Mouse (Mus musculus) hindbrain, embryonic 12.5 days (tissue): Measurements from ENCODE around the gene Fam19a2. TPM values are rescaled to one million over a fixed set of nuclear protein-coding genes. Genes with fewer than 3 reads are reported as not detected.

Source experiments
- ATAC-seq: fragments of 200-750 bp; cut with Nextera tagmentation; 2 replicates; pipeline ENCODE4 v1.8.0; 2017; ENCODE audit warnings: moderate TSS enrichment; ENCODE audit not compliant: low FRiP score
- H3K27ac ChIP-seq: fragments of 300-500 bp; sonication (generic); 2 replicates; pipeline ENCODE4 v1.5.1; 2016; ENCODE audit warnings: mild to moderate bottlenecking
- H3K27me3 ChIP-seq: fragments of 300-500 bp; sonication (generic); 2 replicates; pipeline ENCODE4 v1.6.1; 2016; ENCODE audit warnings: mild to moderate bottlenecking
- H3K36me3 ChIP-seq: fragments of 300-500 bp; sonication (generic); 2 replicates; pipeline ENCODE4 v1.6.1; 2016; ENCODE audit warnings: mild to moderate bottlenecking
- H3K4me1 ChIP-seq: fragments of 300-500 bp; sonication (generic); 2 replicates; pipeline ENCODE4 v1.6.1; 2016
- H3K4me2 ChIP-seq: fragments of 300-500 bp; sonication (generic); replicated peaks from 2 replicates; pipeline ENCODE4 v1.6.1; 2016; ENCODE audit warnings: mild to moderate bottlenecking
- H3K4me3 ChIP-seq: fragments of 300-500 bp; sonication (generic); 2 replicates; pipeline ENCODE4 v1.5.1; 2016; ENCODE audit warnings: mild to moderate bottlenecking
- H3K9ac ChIP-seq: fragments of 300-500 bp; sonication (generic); 2 replicates; pipeline ENCODE4 v1.6.1; 2016; ENCODE audit warnings: mild to moderate bottlenecking, moderate library complexity
- H3K9me3 ChIP-seq: fragments of 300-500 bp; sonication (generic); replicated peaks from 2 replicates; pipeline ENCODE4 v1.6.1; 2016; ENCODE audit warnings: mild to moderate bottlenecking
- WGBS: fragments of 180-500 bp; shearing (Covaris S2); methylation state at CpG from one replicate; pipeline ENCODE4 v1.1.7; 2016; 5-methylcytosine and 5-hydroxymethylcytosine counted together
- polyA plus RNA-seq: library from polyadenylated mRNA; unstranded; fragments of >200 nt; fragmentation: Nextera tagmentation; extraction: Ambion mirVana; gene quantifications from 2 replicates; pipeline ENCODE4 v1.2.1, GENCODE M21; 2016

The Fam19a2 gene
- polyA plus RNA-seq, 1 experiment from 2014 or later: 21.1 TPM

- 63% methylated on average over 8 of the region's 8 CpGs for whole genome bisulfite sequencing
- ATAC-seq: no peak
- H3K36me3 ChIP-seq: no peaks in the 10 kb centered on the region
- H3K27me3 ChIP-seq: no peaks in the 10 kb centered on the region
- no peak overlapping the region for H3K4me2 ChIP-seq
- no peaks in the 10 kb centered on the region for H3K9me3 ChIP-seq
- no peaks in the 10 kb centered on the region for H3K4me1 ChIP-seq
- H3K9ac ChIP-seq: no peak overlapping the region
- no peak overlapping the region for H3K4me3 ChIP-seq
- no peak overlapping the region for H3K27ac ChIP-seq
Measured at GRCm38 (mm10) chr10:123692186-123692925, 428.6 kb downstream of the Fam19a2 start.

DNA sequence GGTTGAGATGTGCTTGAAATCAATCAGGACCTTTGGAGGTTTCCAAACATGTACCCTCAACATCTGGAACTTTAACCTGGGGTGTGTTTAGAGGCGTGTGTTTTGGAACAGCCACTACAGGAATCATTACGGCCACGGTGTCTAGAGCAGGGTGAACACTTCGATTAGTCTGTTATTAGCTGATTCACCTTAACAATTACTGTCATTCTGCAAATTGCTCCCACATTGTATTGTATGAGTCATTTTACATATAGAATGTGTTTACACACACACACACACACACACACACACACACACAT, 429.1 kb downstream of the Fam19a2 start:
- H3K27me3 ChIP-seq: no peaks in the 10 kb centered on the region
- H3K27ac ChIP-seq: no peak overlapping the region
- no peaks in the 10 kb centered on the region for H3K36me3 ChIP-seq
- no peaks in the 10 kb centered on the region for H3K4me1 ChIP-seq
- H3K9ac ChIP-seq: no peak overlapping the region
- 87% methylated on average over 4 of the region's 4 CpGs for WGBS
- H3K4me3 ChIP-seq: no peak overlapping the region
- H3K9me3 ChIP-seq: no peaks in the 10 kb centered on the region
- no peak for ATAC-seq
- no peak overlapping the region for H3K4me2 ChIP-seq

- WGBS: 90% methylated on average over 4 of the region's 4 CpGs
- Histone ChIP-seq H3K4me3 (no peak overlapping the region), H3K36me3 (no peaks in the 10 kb centered on the region), H3K4me2 (no peak overlapping the region), H3K27ac (no peak overlapping the region), H3K9me3 (no peaks in the 10 kb centered on the region), H3K4me1 (no peaks in the 10 kb centered on the region), H3K27me3 (no peaks in the 10 kb centered on the region), H3K9ac (no peak overlapping the region)
- ATAC-seq: no peak
Measured at GRCm38 (mm10) chr10:123702595-123702994, 438.8 kb downstream of the Fam19a2 start.

GRCm38 (mm10) chr10:123707026-123707425, 443.2 kb downstream of the Fam19a2 start:
- H3K27me3 ChIP-seq: no peaks in the 10 kb centered on the region
- no peak overlapping the region for H3K9ac ChIP-seq
- ATAC-seq: no peak
- H3K27ac ChIP-seq: no peak overlapping the region
- H3K4me1 ChIP-seq: no peaks in the 10 kb centered on the region
- H3K9me3 ChIP-seq: no peaks in the 10 kb centered on the region
- no peak overlapping the region for H3K4me3 ChIP-seq
- 90% methylated on average over 3 of the region's 3 CpGs for WGBS
- no peak overlapping the region for H3K4me2 ChIP-seq
- H3K36me3 ChIP-seq: no peaks in the 10 kb centered on the region

DNA sequence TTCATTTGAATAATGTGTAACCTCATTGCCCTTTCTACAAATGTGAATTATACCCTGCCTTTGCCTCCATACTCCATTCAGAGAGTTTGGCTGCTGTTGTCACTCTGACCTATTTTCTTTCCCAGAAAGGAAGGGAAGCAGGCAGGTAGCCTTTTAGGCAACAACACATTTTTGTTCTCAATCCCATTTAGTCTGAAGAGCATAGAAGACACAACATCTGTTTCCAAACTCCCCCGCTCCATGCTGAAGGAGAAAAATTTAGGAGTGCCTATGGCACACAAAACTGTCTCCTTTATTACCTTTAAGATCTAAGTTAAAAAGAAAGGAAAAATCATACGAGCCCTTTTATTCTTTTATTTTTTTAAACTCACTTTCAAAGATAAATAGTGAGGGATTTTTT, 446.9 kb downstream of the Fam19a2 start:
- H3K4me3 ChIP-seq: no peak overlapping the region
- H3K4me2 ChIP-seq: no peak overlapping the region
- H3K27me3 ChIP-seq: no peaks in the 10 kb centered on the region
- no peak overlapping the region for H3K27ac ChIP-seq
- no peak overlapping the region for H3K9ac ChIP-seq
- 95% methylated on average over 2 of the region's 2 CpGs for WGBS
- no peaks in the 10 kb centered on the region for H3K9me3 ChIP-seq
- ATAC-seq: no peak
- H3K4me1 ChIP-seq: no peaks in the 10 kb centered on the region
- H3K36me3 ChIP-seq: no peaks in the 10 kb centered on the region

DNA sequence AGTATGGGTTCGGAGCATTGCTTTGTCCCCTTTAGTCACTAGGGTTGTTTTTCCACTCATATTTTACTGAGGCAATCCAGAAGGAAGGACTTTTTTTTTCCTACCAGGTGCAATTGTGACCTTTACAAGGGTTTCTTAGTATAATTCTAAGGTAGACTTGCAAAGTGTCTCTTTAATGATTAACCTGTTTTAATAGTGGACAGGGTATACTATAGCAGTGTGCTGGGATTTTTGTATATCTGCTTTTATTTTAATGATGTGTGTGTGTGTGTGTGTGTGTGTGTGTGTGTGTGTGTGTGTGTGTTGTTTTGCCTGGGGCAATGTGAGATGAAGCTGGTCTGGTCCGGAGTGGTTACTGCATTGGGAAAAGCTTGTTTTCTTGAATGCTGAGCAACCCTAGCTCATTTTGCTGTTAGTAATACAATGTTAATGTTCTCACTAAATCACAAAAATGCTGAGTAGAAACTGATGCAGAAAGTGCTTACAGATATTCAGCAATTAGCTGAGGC, 458.2 kb downstream of the Fam19a2 start:
- no peaks in the 10 kb centered on the region for H3K27me3 ChIP-seq
- no peaks in the 10 kb centered on the region for H3K4me1 ChIP-seq
- H3K9me3 ChIP-seq: no peaks in the 10 kb centered on the region
- ATAC-seq: no peak
- no peak overlapping the region for H3K9ac ChIP-seq
- no peak overlapping the region for H3K4me3 ChIP-seq
- no peak overlapping the region for H3K4me2 ChIP-seq
- 81% methylated on average over 2 of the region's 2 CpGs for WGBS
- no peaks in the 10 kb centered on the region for H3K36me3 ChIP-seq
- no peak overlapping the region for H3K27ac ChIP-seq

DNA sequence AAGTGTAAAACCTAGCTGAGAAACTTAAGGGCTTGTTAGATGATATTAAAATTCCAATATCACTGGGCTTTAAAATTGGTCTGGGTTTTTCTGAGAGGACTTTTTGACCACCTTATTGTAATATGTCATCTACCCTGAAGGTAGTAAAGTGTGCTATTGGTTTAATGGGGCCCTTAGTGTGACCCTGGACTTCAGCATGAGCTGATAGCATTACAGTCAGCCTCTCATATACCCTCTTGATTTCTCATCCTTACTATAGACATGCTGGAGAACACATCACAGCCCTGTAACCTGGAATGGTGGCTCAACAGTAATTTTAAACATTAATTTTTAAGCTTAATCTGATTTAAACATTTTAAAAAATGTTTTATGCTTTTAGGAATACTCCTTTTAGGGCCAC, 459.8 kb downstream of the Fam19a2 start:
- H3K27me3 ChIP-seq: no peaks in the 10 kb centered on the region
- no peak overlapping the region for H3K9ac ChIP-seq
- H3K9me3 ChIP-seq: no peaks in the 10 kb centered on the region
- H3K4me1 ChIP-seq: no peaks in the 10 kb centered on the region
- no peak overlapping the region for H3K4me2 ChIP-seq
- H3K4me3 ChIP-seq: no peak overlapping the region
- no peaks in the 10 kb centered on the region for H3K36me3 ChIP-seq
- H3K27ac ChIP-seq: no peak overlapping the region
- no peak for ATAC-seq

- H3K9me3 ChIP-seq: no peaks in the 10 kb centered on the region
- H3K4me3 ChIP-seq: no peak overlapping the region
- ATAC-seq: no peak
- H3K36me3 ChIP-seq: no peaks in the 10 kb centered on the region
- H3K27me3 ChIP-seq: no peaks in the 10 kb centered on the region
- no peak overlapping the region for H3K4me2 ChIP-seq
- WGBS: 84% methylated on average over 1 of the region's 1 CpGs
- no peak overlapping the region for H3K9ac ChIP-seq
- 0 out of 2 replicates have a peak, but pooled peaks cover 4% of the 10 kb centered on the region for H3K4me1 ChIP-seq
- no peak overlapping the region for H3K27ac ChIP-seq
Measured at GRCm38 (mm10) chr10:123748317-123748716, 484.5 kb downstream of the Fam19a2 start.

GRCm38 (mm10) chr10:123751676-123752280, 488.0 kb downstream of the Fam19a2 start:
- ATAC-seq: peak; percentile 50; the same call in 1 of the 2 replicates
- Histone ChIP-seq H3K36me3 (no peaks in the 10 kb centered on the region), H3K9me3 (no peaks in the 10 kb centered on the region), H3K9ac (no peak overlapping the region), H3K4me2 (no peak overlapping the region), H3K4me3 (no peak overlapping the region), H3K27ac (peak overlapping the region; percentile 30; the same call in 1 of the 2 replicates), H3K27me3 (no peaks in the 10 kb centered on the region), H3K4me1 (0 out of 2 replicates have a peak, but pooled peaks cover 4% of the 10 kb centered on the region)
- WGBS: 50% methylated on average over 6 of the region's 6 CpGs

DNA sequence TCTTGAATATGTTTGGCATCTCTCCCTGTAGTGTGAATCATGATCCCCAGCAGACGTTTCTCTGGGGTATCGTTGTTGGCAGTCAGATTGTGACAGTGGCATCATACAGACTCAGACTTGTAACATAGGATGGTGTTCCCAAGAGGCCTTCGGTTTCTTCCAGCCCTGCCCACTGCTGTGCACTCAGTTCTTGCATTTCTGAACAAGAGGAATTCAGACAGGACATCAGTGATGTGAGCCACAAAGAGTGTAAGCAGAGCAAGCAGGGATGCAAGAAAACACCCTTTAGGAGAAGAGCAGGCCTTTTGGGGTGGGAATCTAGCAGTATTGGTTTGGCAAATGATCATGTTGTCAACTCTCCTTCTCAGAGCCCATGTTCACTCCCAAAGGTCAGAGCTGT, 489.0 kb downstream of the Fam19a2 start:
- Histone ChIP-seq H3K4me3 (no peak overlapping the region), H3K9me3 (no peaks in the 10 kb centered on the region), H3K27me3 (no peaks in the 10 kb centered on the region), H3K27ac (no peak overlapping the region), H3K9ac (no peak overlapping the region), H3K4me1 (0 out of 2 replicates have a peak, but pooled peaks cover 4% of the 10 kb centered on the region), H3K4me2 (no peak overlapping the region), H3K36me3 (no peaks in the 10 kb centered on the region)
- WGBS: 80% methylated on average over 3 of the region's 3 CpGs
- ATAC-seq: no peak

DNA sequence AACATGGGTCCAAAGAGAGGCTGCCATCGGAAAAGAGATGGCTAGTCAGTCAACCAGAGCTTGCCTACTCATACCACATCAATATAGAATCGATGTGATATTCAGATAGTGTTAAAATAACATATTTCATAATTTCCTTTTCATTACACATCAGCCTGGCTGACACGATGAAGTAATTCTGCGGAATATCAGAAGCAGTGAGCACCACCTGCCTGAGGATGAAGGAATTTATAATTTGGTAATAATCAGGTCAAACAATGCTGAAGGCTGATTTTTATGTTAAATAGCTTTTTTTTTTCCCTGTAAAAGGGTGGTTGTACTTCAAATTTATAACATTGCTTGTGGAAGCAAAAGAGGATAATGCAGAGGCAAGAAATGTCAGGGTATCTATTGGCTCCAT, 490.2 kb downstream of the Fam19a2 start:
- Histone ChIP-seq H3K27me3 (no peaks in the 10 kb centered on the region), H3K27ac (no peak overlapping the region), H3K4me1 (0 out of 2 replicates have a peak, but pooled peaks cover 4% of the 10 kb centered on the region), H3K9ac (no peak overlapping the region), H3K4me2 (no peak overlapping the region), H3K9me3 (no peaks in the 10 kb centered on the region), H3K36me3 (no peaks in the 10 kb centered on the region), H3K4me3 (no peak overlapping the region)
- 88% methylated on average over 4 of the region's 4 CpGs for WGBS
- no peak for ATAC-seq

DNA sequence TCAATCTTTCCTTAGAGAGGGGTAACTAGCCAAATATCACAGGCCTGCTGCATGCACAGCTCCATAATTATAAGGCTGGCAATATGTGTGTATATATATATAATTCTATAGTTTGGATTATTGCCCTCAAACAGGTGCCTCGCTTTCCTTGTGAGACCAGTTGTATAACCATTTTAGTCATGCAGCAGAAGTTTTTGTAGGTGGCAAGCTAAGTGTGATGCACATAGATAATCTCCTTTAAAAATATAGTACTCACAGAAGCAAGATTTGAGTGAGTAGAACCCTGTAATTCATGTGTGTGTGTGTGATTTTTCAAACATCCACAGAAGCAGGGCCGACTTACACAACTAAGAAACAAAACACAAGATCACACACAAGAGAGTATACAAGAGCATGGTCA, 525.6 kb downstream of the Fam19a2 start:
- Histone ChIP-seq H3K27ac (no peak overlapping the region), H3K4me1 (no peaks in the 10 kb centered on the region), H3K9me3 (no peaks in the 10 kb centered on the region), H3K36me3 (no peaks in the 10 kb centered on the region), H3K4me3 (no peak overlapping the region), H3K9ac (no peak overlapping the region), H3K27me3 (no peaks in the 10 kb centered on the region), H3K4me2 (no peak overlapping the region)
- no peak for ATAC-seq
- WGBS: 80% methylated on average over 2 of the region's 2 CpGs
